23 mouse cellular contexts compared by ENCODE assay signal in genomic region chr10:14483257-14483656, GRCm38 (mm10).
DNase-seq lines count a peak whose midpoint lies in the region; ATAC-seq and TF ChIP-seq lines count a peak whose summit lies in the region.
"Had no signal": no experiment of that assay in that cellular context is flagged by ENCODE, and none has a peak within 500 bp of the region (broad histone marks: within the 10 kb centered on the region; RNA-seq: fewer than 3 reads in every experiment).

No protein-coding gene starts in this region.

- 15% methylated on average over 5 of the region's 5 CpGs for WGBS in heart, embryonic 12.5 days
- WGBS in lung, embryonic 14.5 days: 21% methylated on average over 5 of the region's 5 CpGs
- WGBS in lung, postnatal 0 days: 39% methylated on average over 5 of the region's 5 CpGs

- no peak overlapping the region for H3K4me2 ChIP-seq in heart, embryonic 12.5 days
- no peak overlapping the region for H3K4me2 ChIP-seq in lung, embryonic 14.5 days
- H3K4me2 ChIP-seq in lung, postnatal 0 days (replicated peaks; ENCODE audit: low read depth, low read length): no peak overlapping the region
- H3K4me2 ChIP-seq: embryonic facial prominence, embryonic 12.5 days; embryonic facial prominence, embryonic 15.5 days; heart, embryonic 13.5 days; hindbrain, embryonic 12.5 days; hindbrain, embryonic 15.5 days had no signal

- H3K27me3 ChIP-seq in heart, embryonic 12.5 days (replicated peaks): no peaks in the 10 kb centered on the region
- no peaks in the 10 kb centered on the region for H3K27me3 ChIP-seq in lung, embryonic 14.5 days (ENCODE audit: insufficient read depth, low read length)
- H3K27me3 ChIP-seq in lung, postnatal 0 days (replicated peaks; ENCODE audit: insufficient read depth, low read length): no peaks in the 10 kb centered on the region
- H3K27me3 ChIP-seq: embryonic facial prominence, embryonic 12.5 days; embryonic facial prominence, embryonic 15.5 days; heart, embryonic 13.5 days; hindbrain, embryonic 12.5 days; hindbrain, embryonic 15.5 days had no signal

- peaks cover 7% of the 10 kb centered on the region; the same call in 1 of the 2 replicates for H3K4me1 ChIP-seq in heart, embryonic 12.5 days (replicated peaks)
- no peaks in the 10 kb centered on the region for H3K4me1 ChIP-seq in lung, embryonic 14.5 days (ENCODE audit: insufficient read depth)
- H3K4me1 ChIP-seq in lung, postnatal 0 days (ENCODE audit: insufficient read depth, low read depth, low read length): no peaks in the 10 kb centered on the region
- H3K4me1 ChIP-seq: embryonic facial prominence, embryonic 12.5 days; embryonic facial prominence, embryonic 15.5 days; hindbrain, embryonic 12.5 days; hindbrain, embryonic 15.5 days had no signal

- TF ChIP-seq EP300 in lung, postnatal 0 days (IDR thresholded peaks at IDR 0.05): no peak

- no peak overlapping the region for H3K27ac ChIP-seq in heart, embryonic 12.5 days (ENCODE audit: poor library complexity, severe bottlenecking)
- H3K27ac ChIP-seq in lung, embryonic 14.5 days (ENCODE audit: low read depth): no peak overlapping the region
- H3K27ac ChIP-seq in lung, postnatal 0 days (ENCODE audit: low read length): no peak overlapping the region
- H3K27ac ChIP-seq: embryonic facial prominence, embryonic 12.5 days; embryonic facial prominence, embryonic 15.5 days; hindbrain, embryonic 12.5 days; hindbrain, embryonic 15.5 days had no signal

- ATAC-seq in heart, embryonic 12.5 days (ENCODE audit: insufficient number of reproducible peaks, low FRiP score): peak; percentile 83
- peak; percentile 58; the same call in 1 of the 2 replicates for ATAC-seq in lung, embryonic 14.5 days (ENCODE audit: insufficient read depth)
- ATAC-seq in lung, postnatal 0 days: no peak
- ATAC-seq: CD4-positive, CD25-positive, alpha-beta regulatory T cell, adult 4 months; forebrain, embryonic 14.5 days had no signal

- H3K9ac ChIP-seq in heart, embryonic 12.5 days: no peak overlapping the region
- H3K9ac ChIP-seq in lung, embryonic 14.5 days: no peak overlapping the region
- H3K9ac ChIP-seq in lung, postnatal 0 days (replicated peaks; ENCODE audit: low read depth): no peak overlapping the region
- H3K9ac ChIP-seq: embryonic facial prominence, embryonic 12.5 days; embryonic facial prominence, embryonic 15.5 days; forebrain, postnatal 0 days; heart, embryonic 13.5 days; hindbrain, embryonic 12.5 days; hindbrain, embryonic 15.5 days had no signal

- no peaks in the 10 kb centered on the region for H3K36me3 ChIP-seq in heart, embryonic 12.5 days
- no peaks in the 10 kb centered on the region for H3K36me3 ChIP-seq in lung, embryonic 14.5 days (ENCODE audit: insufficient read depth)
- no peaks in the 10 kb centered on the region for H3K36me3 ChIP-seq in lung, postnatal 0 days (ENCODE audit: insufficient read depth, low read length)
- H3K36me3 ChIP-seq: embryonic facial prominence, embryonic 12.5 days; embryonic facial prominence, embryonic 15.5 days; heart, embryonic 13.5 days; hindbrain, embryonic 12.5 days; hindbrain, embryonic 15.5 days had no signal

- TF ChIP-seq CTCF in lung, embryonic 14.5 days (IDR thresholded peaks at IDR 0.05; ENCODE audit: low read depth): no peak
- no peak for TF ChIP-seq CTCF in lung, postnatal 0 days (IDR thresholded peaks at IDR 0.05)

- DNase-seq in heart, postnatal 14 days: no peak
- peak; percentile 42 for DNase-seq in lung, embryonic 14.5 days
- DNase-seq in lung, postnatal 0 days (ENCODE audit: low spot score): no peak
- peak; percentile 10 for DNase-seq in 416B (ENCODE audit: low read depth)
- peak; percentile 10 for DNase-seq in MEL-GATA-1-ER (ENCODE audit: extremely low read depth, low read depth)
- no peak for DNase-seq in layer of hippocampus, adult 11-12 months (ENCODE audit: low spot score)
- DNase-seq: adrenal gland, adult 2 months; adrenal gland, postnatal 14 days; cerebellum, adult 11 months; cerebellum, adult 2 months; cerebellum, postnatal 25 days; gastrocnemius, postnatal 25 days; heart, postnatal 10 days; kidney, adult 11 months had no signal

- intact Hi-C loops in heart, postnatal 14 days (cut with DNase I): no loop called here

- H3K4me3 ChIP-seq in heart, embryonic 12.5 days: no peak overlapping the region
- H3K4me3 ChIP-seq in lung, embryonic 14.5 days (ENCODE audit: low read depth, low read length): no peak overlapping the region
- no peak overlapping the region for H3K4me3 ChIP-seq in lung, postnatal 0 days (ENCODE audit: low read depth, low read length)
- H3K4me3 ChIP-seq: embryonic facial prominence, embryonic 12.5 days; embryonic facial prominence, embryonic 15.5 days; heart, embryonic 13.5 days; hindbrain, embryonic 12.5 days; hindbrain, embryonic 15.5 days had no signal

- no peaks in the 10 kb centered on the region for H3K9me3 ChIP-seq in heart, embryonic 12.5 days (replicated peaks)
- H3K9me3 ChIP-seq in lung, embryonic 14.5 days (ENCODE audit: low read depth, low read length): no peaks in the 10 kb centered on the region
- H3K9me3 ChIP-seq in lung, postnatal 0 days (ENCODE audit: low read length): no peaks in the 10 kb centered on the region
- H3K9me3 ChIP-seq: embryonic facial prominence, embryonic 12.5 days; embryonic facial prominence, embryonic 15.5 days; heart, embryonic 13.5 days; hindbrain, embryonic 12.5 days; hindbrain, embryonic 15.5 days had no signal

Comparison
In these comparisons a context has a peak if more than half of its experiments do, and no peak if none do; other contexts are left out.
1. DNase-seq: peak in lung, embryonic 14.5 days (single experiment), 416B (single experiment) and MEL-GATA-1-ER (single experiment); none in heart, postnatal 14 days (0 of 2), lung, postnatal 0 days (single experiment) and layer of hippocampus, adult 11-12 months (single experiment).